Mouse (Mus musculus): Measurements from ENCODE around the gene Alg3.

Gene Alg3

DNA sequence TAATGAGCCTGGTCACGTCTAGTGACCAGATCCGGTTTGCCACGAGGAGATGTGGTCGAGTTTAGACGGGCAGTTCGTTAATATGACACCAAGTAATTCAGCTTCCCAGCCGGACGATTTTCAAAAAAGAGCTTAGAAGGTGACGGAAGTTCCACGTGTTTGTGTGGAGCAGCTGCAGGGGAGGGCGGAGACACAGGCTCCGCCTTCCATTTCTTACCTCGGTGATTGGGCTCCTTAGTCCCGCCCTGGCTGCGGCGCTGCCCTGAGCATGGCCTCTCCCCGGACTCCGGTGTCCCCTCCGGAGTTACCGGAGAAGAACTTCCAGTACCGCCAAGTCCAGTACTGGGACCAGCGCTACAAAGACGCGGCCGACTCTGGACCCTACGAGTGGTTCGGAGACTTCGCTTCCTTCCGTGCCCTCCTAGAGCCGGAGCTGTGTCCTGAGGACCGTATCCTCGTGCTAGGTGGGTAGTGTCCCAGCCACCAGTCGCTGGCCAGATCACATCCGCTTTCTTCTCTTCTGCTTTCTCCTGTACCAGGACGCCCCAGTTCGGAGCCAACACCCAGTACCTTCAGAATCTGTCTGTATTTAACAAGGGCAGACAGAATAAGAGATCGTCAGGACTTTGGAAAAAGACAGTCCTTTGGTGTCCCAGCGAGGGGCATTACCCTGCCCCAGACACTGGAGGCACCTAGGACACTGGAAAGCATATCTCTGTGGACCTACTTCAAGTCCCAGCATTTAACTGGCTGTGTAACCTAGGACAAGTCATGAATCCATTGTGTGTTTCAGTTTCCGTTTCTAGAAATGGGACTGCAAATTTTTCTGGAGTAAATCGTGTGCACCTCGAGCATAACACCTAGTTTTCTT, at the start of gene Alg3, which contains the start of the genes Eef1akmt4 and Gm49333:
Gene Alg3, minus strand, starts transcription at position 379 of the 871 bp plus-strand sequence.
Gene Eef1akmt4, plus strand, starts transcription at position 237 of the 871 bp plus-strand sequence.
Gene Gm49333, plus strand, starts transcription at position 254 of the 871 bp plus-strand sequence.
- peak; percentile 72 for DNase-seq (ENCODE audit: low spot score)

DNA sequence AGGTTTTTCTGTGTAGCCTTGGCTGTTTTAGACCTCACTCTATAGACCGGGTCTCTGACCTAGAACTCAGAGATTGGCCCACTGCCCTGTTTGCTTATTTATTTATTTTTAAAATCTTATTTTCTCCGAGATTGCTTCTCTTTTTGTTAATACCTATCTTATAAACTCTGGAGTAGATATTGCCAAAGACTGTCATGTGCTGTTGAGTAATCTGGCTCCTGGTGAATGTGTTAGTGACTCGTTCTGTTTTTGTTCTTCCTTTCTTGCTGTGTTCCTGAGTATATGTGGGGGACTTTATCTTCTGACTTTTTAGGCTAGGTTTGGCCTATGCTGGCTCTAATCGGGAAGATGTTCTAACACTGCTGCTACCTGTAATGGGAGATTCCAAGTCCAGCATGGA, 46.1 kb upstream of the Alg3 start:
- no peak for DNase-seq (ENCODE audit: low spot score)

DNA sequence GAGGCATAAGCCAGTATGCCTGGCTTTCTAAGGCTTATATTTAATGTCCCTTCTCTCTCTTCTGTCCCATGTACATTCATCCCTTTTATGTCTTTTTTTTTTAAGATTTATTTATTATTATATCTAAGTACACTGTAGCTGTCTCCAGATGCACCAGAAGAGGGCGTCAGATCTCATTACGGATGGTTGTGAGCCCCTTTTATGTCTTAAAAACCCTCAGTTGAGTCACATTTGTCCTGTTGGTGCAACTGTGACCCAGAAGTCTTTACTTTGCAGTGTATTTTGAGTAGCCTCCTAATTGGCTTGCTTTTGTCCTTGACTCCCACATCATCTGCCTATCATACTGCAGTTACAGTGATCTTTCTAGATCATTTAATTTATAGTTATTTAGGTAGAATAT, 41.8 kb upstream of the Alg3 start:
- no peak for DNase-seq (ENCODE audit: low spot score)

DNA sequence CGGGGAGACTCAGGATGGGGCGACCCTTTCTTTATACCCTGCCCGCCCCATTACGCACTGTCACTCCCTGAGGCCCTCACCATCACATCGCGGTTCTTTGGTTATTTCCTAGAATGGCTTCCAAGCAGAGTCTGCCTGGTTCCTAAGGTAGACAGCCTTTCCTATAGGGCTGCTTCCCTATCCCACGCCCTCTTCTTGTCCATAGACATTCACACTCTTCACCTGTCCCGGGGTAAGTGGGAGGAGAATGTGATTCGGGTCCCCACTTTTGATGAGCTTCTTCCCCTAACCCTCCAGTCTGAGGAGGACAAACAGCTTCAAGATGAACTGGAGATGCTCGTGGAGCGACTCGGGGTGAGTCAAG, 40.4 kb upstream of the Alg3 start:
- DNase-seq (ENCODE audit: low spot score): no peak

DNA sequence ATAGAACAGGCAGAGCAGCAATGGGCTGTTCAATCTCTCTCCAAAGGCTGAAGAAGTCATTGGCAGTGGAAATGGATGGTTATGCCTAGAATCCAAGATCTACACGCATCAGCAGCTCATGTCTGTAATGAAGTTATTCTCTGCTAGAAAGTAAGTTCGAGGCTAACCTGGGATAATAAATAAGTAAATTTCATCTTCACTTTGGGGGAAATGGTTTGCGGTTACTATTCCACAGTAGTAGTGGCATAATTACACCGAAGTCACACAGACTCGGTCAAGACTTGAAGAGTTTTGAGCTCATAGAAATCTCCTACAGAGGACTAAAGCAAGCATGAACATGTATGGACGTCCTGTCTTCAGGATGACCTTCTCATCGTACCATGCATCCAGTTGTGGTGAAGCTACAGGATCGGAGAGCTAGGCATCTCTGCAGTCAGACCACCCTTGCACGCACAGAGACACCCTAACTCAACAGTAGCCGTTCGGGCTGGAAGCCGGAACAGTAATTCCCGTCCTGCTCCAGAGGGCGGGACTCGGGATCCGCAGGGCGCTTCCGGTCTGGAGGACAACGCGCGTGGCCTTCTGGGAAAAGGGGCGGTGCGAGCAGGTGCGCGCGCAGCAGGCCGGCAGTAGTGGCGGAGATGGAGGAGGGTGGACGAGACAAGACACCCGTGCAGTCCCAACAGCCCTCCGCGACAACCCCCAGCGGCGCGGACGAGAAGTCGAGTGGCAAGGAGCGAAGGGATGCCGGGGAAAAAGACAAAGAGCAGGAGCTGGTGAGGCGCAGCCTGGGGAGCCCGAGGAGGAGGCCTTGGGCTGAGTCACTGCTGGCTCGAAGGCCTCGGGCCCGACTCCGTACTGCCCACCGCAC, 39.8 kb upstream of the Alg3 start, which contains the start of gene Psmd2:
Gene Psmd2, plus strand, starts transcription at position 577 of the 871 bp plus-strand sequence.
- peak; percentile 99 for DNase-seq (ENCODE audit: low spot score)

DNA sequence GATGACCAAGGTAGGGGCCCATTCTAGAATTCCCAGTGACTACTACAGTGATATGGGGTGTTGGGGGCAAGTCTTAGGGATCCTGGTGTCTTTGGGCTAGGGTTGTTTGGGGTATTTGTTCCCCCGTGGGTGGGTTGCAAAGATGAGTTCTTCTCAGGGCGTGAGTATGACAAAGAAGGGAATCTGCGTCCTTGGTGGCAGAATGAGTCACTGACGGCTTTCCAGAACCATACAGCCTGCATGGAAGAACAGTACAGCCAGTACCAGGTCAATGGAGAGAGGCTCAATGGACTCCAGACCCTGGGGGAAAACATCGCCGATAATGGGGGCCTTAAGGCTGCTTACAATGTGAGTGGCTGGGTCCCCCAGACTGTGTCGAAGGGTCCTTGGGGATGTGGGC, 32.4 kb upstream of the Alg3 start:
- DNase-seq (ENCODE audit: low spot score): no peak

DNA sequence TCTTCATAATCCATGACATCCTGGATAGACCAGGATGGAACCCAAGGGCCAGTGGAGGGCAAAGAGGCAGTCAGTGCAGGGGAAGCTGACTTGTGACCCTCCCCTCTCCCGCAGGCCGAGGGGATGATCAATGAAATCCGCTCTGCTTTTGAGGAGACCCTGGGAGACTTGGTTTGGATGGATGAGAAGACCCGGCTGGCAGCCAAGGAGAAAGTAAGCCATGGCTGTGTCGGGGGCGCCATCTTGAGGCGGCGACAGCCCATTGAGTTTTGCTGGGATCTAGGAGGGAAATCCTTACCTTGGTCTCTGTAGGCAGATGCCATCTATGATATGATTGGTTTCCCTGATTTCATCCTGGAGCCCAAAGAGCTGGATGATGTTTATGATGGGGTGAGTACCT, 30.6 kb upstream of the Alg3 start:
- peak; percentile 67 for DNase-seq (ENCODE audit: low spot score)

DNA sequence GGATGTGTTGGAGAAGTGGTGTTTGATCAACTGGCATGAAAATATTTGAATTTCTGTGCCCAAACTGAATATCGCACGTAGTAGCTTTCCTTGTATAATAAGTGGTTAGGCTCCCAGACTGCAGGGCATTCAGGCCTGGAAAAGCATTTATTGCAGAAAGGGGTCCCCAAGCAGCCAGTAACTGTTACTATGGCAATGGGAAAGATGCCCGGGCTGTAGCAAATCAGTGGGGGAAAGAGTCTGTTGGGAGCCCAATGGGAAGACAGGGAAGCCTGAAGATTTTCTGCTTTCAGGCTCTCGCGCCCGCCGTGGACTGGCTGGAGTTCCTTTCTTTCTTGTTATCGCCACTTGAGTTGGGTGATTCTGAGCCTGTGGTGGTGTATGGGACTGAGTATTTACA, 26.8 kb upstream of the Alg3 start:
- DNase-seq (ENCODE audit: low spot score): no peak

DNA sequence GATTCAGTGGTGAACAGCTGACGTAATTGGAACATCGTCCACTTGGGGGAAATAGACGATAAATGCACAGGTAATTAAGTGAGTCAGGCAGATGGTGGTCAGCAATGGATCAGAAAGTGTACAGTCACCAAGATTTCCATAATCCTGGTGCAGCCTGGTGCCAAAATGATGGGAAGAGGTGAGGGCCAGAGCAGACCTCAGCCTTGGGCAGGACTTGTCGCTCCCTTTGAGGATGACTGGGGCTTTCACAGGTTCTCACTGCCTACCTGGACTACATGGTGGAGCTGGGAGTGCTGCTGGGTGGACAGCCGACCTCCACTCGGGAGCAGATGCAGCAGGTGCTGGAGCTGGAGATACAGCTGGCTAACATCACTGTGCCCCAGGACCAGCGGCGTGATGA, 25.9 kb upstream of the Alg3 start:
- no peak for DNase-seq (ENCODE audit: low spot score)

DNA sequence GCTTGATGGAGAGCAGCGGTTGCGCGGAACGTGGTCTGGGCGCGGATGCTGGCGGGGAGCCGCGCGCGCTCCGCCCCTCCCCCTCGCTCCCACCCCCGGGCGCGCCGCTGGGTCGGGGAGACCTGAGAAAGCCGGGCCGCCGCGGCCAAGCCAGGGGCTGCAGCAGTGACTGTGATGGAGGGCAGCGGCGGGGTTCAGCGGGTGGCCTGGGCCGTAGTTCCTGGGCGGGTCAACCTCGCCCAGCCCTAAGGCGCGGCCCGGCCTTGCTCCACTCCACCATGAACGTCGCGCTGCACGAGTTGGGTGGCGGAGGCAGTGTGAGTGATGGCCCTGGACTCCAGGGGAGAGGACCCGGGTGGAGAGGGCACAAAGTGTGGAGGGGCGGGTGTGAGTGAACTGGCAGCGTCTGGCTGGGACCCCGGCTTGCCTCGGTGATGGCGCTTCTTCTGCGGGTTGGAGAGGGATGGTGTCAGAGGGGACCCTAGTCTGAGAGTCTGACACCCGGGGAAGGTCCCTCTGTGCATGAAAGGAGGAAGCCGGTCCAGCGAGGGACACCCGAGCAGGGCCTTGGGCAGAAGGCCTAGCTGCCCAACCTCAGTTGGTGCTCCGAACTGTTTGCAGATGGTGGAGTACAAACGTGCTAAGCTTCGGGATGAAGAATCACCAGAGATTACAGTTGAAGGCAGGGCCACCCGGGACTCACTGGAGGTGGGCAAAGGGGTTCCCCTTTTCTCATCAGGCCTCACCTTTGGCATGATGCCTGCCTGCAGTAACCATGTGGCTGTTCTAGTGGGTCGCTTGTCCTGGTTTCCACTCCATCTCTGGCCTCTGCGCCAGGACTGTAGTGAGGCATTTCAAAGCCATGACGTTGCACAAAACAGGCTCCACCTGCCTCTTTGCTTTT, 18.4 kb upstream of the Alg3 start, which contains the start of gene Ece2:
Gene Ece2, plus strand, starts transcription at position 98 of the 904 bp plus-strand sequence.
- no peak for DNase-seq (ENCODE audit: low spot score)

DNA sequence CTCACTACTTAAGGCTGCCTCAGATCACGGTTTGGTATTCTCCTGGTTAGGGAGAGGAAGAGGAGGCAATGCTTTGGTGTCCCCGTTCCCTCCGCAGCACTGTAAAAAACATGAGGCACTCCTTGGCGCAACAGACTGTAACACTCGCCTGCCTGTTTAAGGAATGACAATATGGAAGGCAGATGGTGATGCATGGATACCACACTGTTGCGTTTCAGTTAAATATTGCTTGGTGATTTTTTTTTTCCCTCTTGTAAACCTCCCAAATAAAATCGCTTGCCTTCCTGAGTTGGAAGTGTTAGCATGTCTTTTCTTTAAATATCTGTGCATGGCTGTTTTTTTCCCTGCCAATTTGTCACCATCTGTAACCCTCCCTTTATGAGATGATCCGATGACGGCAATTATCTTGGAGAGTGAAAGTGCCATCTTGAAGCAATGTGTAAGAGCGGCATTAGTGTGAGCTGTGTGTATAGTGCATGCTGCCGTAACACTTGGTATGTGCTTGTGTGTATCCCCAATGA, 17.4 kb upstream of the Alg3 start:
- no peak for DNase-seq (ENCODE audit: low spot score)

DNA sequence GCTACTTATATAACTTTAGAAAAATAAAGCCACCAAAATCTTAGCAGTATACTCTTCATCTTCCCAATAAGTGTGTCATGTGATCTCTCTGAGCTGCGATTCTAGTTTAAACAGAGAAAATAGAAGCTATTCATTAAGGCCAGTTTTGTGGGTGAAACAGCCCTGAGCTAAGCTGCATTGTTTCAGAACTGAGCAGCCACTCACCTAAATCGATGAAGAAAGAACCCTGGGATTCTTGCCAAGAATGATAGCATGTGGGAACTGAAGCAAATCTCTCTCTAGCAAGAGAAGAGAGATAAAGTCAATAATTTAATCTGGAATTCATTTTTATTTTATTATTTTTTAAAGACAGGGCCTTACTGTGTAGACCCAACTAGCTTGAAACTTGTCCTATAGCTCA, 11.7 kb upstream of the Alg3 start:
- DNase-seq (ENCODE audit: low spot score): no peak

DNA sequence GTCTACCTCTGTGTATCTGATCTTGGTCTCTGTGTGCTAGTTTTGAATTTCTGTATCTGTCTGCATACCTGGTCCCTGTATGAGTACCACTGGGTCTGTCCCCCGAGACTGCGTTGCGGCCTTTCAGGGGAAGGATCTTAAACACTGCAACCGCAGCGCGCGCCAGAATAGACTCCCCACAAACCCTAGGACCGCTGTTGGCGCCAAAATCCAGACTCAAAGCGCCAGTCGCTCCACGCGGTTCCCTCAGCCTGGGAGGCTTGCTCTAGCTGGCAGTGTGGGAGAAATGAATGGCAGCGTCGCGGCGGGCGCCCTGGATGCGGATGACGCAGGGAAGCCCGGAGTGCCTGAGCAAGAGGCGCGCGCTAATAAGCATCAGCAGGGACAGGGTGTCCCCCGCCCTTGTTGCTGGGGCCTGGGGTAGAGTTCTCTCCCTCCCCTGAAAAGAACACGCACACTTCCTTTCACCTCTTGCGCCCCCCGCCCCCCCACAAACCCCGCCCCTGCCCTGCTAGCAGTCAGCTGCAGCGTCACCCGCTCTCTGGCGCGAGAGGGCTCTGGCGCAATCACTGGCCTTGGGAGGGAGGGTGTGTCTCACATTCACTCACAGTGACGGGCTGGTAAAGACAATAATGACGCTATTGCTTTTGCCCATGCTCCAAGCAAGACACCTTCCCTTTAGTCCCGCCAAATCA, 10.6 kb upstream of the Alg3 start:
- peak; percentile 58 for DNase-seq (ENCODE audit: low spot score)

DNA sequence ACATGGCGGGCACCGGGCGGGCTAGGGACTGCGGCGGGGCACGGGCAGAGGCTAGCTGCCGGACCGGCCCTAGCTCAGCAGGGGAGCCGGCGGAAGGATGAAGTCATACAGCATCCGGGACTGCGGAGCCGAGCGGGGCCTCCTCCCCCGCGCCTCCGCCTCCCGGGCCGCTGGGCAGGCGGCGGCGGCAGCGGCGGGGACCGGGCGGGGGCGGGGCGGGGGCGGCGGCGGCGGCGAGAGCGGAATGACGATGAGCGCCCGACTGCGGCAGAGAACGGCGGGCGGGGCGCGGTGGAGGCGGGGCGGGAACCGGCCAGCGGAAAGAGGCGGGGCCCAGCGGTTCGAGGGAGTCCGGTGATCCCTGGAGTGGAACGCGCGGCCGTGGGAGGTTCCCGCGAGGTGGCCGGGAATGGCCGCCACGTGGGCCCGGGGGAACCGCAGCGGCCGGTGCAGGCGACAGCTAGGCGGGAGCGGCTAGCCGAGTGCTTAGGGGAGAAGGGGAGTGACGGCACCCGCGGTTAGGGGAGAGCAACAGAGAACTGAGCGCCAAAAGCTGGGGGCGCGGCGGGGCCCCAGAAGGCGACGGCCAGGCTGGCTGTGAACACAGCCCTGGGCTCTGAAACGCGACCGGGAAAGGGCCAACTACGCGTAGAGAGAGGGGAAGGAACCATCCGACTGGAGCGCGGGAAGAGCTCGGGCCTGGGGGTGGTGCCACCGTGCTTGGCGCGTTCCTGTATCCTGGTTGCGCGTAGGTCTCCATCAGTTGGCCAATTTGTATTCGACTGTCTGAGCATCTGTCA, 9.9 kb upstream of the Alg3 start, which contains the start of gene Camk2n2:
Gene Camk2n2, minus strand, starts transcription at position 97 of the 800 bp plus-strand sequence.
- peak; percentile 59 for DNase-seq (ENCODE audit: low spot score)

DNA sequence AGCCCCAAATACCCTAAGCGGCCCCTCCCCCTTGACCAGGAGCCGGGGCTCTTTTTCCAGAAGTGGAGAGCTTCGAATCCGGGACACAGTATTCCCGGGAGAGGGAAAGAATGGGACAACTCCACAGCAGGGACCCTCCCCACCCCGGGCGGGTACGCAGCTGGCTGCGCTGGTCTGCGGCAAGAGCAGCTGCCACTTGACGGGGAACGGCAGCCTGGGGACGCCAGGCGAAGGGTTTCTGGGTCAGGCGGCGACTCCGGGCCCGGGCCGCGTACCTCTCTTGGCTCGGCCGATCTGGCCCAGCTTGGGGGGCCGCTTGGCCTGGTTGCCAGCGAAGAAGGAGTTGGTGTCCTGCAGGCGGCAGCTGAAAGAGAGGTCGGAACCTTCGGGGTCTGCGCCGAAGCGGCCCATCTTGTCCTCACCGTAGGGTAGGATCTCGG, 9.2 kb upstream of the Alg3 start:
- no peak for DNase-seq (ENCODE audit: low spot score)

DNA sequence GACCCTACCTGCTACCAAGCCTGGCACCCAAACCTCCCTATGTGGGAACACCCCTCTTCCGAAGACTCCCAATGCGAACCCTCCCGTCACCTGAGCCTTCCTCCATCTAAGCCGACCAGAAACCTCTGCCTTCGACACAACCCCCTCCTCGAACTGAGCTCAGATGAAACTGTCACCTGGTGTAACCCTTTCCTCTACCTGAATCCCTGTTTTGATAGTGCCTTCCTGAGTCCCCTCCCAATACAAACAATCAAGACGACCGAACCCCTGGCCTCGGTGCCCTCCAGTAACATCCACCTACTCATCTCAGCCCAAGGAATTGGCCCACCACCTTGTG, 8.8 kb upstream of the Alg3 start:
- DNase-seq (ENCODE audit: low spot score): no peak

DNA sequence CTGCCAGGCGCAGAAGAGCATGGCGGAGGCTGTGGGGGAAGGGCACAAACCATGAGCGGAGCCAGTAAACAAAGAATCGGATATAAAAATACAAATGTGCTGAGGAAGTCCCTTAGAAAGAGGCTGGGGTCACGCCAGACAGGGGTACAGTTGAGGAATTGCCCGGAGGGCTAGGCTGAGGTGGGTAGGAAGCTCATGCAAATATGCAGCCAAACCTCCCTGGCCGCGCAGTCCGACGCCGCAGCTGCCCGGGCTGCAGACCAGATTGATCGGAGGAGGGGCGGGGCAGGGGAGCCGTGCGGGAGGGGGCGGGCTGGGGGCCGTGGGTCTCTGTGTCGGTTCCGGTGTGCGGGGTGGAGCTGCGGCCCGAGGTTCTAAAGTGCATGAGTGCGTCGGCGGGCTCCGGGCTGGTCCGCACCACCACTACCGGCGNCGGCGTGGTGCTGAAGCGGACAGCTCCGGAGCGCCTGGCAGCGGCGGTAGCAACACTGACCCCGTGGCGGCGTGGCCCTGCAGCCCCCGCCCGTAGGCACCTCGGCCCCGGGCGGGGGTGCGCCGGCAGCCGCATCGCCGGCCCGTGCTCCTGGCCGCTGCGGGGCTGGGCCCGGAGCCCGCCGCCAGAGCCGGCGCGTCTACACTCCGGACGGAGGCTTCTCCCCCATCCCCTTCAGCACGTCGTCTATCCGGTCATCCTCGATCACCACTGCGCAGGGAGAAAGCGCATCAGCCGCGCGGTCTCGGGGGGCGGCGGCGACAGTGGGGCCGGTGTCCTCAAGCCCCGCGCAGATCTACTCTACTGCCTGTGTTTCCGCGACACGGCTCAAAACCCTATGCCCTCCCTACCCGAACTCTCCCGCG, 8.2 kb upstream of the Alg3 start:
- DNase-seq (ENCODE audit: low spot score): no peak

DNA sequence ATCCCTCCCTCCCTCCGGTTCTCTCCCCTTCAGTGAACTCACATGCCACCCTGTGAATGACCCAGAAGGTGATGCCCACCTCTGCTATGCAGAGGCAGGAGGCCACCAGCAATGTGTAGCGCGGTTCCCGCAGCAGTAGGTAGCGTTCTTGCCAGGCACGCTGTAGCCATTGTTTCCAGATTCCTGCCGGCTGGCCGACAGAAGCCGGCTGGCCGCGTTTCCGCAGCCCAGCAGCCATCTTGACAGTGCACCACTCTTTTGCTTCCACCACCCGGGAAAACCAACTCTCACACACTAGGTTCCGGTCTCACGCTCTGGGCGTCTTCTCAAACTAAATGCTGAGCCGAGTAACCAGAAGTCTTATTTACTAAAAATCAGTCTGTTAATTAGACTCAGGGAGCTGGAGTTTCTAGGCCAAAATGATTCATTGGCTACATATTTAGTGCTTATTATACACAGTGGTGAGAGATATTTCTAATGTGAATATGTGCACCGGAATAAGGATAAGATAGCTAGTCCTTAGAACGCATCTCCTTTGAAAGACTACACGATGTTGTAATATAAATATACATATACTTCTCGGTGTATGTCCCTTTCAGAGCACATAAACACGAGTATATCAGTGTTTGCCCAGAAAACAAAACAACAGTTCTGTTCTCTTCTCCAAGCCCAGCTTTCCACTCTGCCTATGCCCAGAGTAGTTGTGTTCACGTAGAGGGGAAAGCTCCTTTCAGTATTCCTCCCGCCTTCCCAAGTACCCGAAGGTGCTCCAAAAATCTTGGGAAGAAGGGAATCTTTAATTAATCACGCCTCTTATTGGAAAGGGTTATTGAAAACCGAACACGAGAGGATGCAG, 806 bp downstream of the Alg3 start:
- peak; percentile 69 for DNase-seq (ENCODE audit: low spot score)

All from urinary bladder, postnatal 25 days (tissue).